Mouse (Mus musculus) heart, postnatal 0 days (tissue): ENCODE measurements at regions not wholly inside any gene's neighbourhood (a gene's known extent, or its start where the extent isn't known, plus 50 kb on each side); places are given as distances from the start of the nearest gene placed in this dataset.

Source experiments
- CTCF ChIP-seq: IDR thresholded peaks from 2 replicates; pipeline ENCODE4 v1.5.1; 2016; ENCODE audit warnings: antibody characterized with exemption, control low read depth, low read depth
- EP300 ChIP-seq: IDR thresholded peaks from 2 replicates; pipeline ENCODE4 v1.6.1; 2016; ENCODE audit warnings: antibody characterized with exemption, low read depth

GRCm38 (mm10) chr1:189993221-189993620 lies 71.1 kb upstream of the Smyd2 start:
- TF ChIP-seq CTCF (no peak), EP300 (no peak)
